Mouse (Mus musculus): ENCODE data around the gene Itih3. TPM values are rescaled to one million over a fixed set of nuclear protein-coding genes. Genes with fewer than 3 reads are reported as not detected.

Gene Itih3
- 15.6 and 15.7 TPM in 2 replicates for polyA plus RNA-seq (2015; fragmentation: Nextera tagmentation; extraction: Ambion mirVana)

DNA sequence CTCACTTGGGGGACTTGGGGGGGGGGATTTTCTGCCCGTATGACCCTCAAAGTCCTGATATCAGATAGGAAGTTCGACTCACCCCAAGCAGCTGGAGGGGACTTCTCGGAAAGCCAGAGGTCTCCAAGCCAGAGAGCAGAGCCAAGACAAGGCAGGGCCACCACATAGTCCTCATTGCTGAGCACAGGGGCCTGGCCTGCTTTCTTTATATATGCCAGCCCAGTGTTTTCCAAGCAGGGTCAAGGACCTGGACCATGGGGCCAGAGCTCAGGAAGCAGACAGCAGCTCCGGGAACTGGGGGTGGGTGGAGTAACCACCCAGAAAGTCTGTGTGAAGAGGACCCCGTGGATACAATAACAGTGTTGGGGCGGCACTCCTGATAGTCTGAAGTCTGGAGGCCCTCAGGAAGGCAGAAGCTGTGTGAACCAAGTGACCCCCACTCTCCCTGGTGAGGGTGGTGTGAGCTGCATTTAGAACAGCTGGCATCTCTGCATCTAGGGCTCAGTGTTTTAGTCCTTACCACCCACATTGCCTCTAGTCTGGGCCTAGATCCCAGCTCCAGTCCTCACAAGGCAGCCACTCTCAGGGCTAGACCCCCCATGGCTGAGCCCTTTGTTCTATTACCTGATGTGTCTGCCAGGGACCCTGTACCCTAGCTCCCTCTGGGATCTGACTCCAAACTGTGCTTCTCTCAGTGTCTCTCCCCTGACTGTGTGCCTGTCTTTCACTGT, at the start of gene Itih3:
Gene Itih3 (minus strand): TSS at position 386 of the 731 bp plus-strand sequence.
- H3K9me3 ChIP-seq (replicated peaks; ENCODE audit: control insufficient read depth, low read length): no peaks in the 10 kb centered on the region
- no peaks in the 10 kb centered on the region; the same call in 1 of the 2 replicates for H3K4me1 ChIP-seq (ENCODE audit: control insufficient read depth, insufficient read depth, low read length)
- H3K36me3 ChIP-seq (ENCODE audit: control insufficient read depth, insufficient read depth, low read length): no peaks in the 10 kb centered on the region
- no peak within 1 kb of the TSS for H3K4me3 ChIP-seq (replicated peaks; ENCODE audit: low read length)
- ATAC-seq (ENCODE audit: insufficient read depth, low FRiP score): no peak
- H3K27me3 ChIP-seq (ENCODE audit: control insufficient read depth, insufficient read depth, low read length): no peaks in the 10 kb centered on the region
- no peak within 1 kb of the TSS for H3K4me2 ChIP-seq (ENCODE audit: low read depth, low read length)
- H3K9ac ChIP-seq (ENCODE audit: low read length): no peak within 1 kb of the TSS
- 54% methylated on average over 6 of the region's 6 CpGs for WGBS
- no peak within 1 kb of the TSS for H3K27ac ChIP-seq (ENCODE audit: low read length)

DNA sequence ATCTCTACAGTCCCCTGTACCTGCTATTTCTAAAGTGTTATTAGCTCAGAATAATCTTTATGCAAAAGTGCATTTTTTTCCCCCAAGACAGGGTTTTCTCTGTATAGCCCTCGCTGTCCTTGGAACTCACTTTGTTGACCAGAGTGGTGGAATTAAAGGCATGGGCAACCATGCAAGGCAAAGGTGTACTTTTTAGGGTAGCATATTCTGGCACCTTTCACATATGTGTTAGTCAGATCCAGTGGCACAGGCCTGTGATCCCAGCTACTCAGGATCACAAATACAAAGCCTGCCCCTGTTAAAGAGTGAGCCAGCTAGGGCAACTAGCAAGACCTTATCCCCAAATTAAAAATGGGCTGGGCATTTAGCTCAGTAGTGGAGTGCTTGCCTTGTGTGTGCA, 36.8 kb upstream of the Itih3 start:
- Histone ChIP-seq H3K27me3 (ENCODE audit: control insufficient read depth, insufficient read depth, low read length) (no peaks in the 10 kb centered on the region), H3K9me3 (replicated peaks; ENCODE audit: control insufficient read depth, low read length) (no peaks in the 10 kb centered on the region), H3K36me3 (ENCODE audit: control insufficient read depth, insufficient read depth, low read length) (no peaks in the 10 kb centered on the region), H3K27ac (ENCODE audit: low read length) (no peak overlapping the region), H3K4me1 (ENCODE audit: control insufficient read depth, insufficient read depth, low read length) (no peaks in the 10 kb centered on the region), H3K4me3 (replicated peaks; ENCODE audit: low read length) (no peak overlapping the region), H3K9ac (ENCODE audit: low read length) (no peak overlapping the region), H3K4me2 (ENCODE audit: low read depth, low read length) (no peak overlapping the region)
- 80% methylated on average over 1 of the region's 1 CpGs for WGBS
- ATAC-seq (ENCODE audit: insufficient read depth, low FRiP score): no peak

DNA sequence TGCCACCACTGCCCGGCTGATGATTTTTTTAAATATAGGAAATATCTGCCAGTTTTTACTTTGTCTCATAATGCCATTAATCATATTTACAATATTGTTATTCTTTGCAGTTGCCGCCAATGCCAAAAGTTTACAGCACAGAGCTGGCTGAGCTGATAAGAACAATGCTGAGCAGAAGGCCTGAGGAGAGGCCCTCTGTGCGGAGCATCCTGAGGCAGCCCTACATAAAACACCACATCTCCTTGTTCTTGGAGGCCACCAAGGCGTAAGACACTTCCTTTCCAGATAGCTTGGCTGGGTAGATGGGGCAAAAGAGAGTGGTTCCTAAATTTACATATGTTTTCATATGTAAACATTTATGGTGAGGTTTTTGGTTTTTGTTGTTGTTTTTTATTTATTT, 35.5 kb upstream of the Itih3 start:
- no peak for ATAC-seq (ENCODE audit: insufficient read depth, low FRiP score)
- H3K27ac ChIP-seq (ENCODE audit: low read length): no peak overlapping the region
- no peak overlapping the region for H3K9ac ChIP-seq (ENCODE audit: low read length)
- no peak overlapping the region for H3K4me3 ChIP-seq (replicated peaks; ENCODE audit: low read length)
- H3K9me3 ChIP-seq (replicated peaks; ENCODE audit: control insufficient read depth, low read length): no peaks in the 10 kb centered on the region
- no peak overlapping the region for H3K4me2 ChIP-seq (ENCODE audit: low read depth, low read length)
- no peaks in the 10 kb centered on the region for H3K4me1 ChIP-seq (ENCODE audit: control insufficient read depth, insufficient read depth, low read length)
- H3K36me3 ChIP-seq (ENCODE audit: control insufficient read depth, insufficient read depth, low read length): no peaks in the 10 kb centered on the region
- no peaks in the 10 kb centered on the region for H3K27me3 ChIP-seq (ENCODE audit: control insufficient read depth, insufficient read depth, low read length)
- WGBS: 87% methylated on average over 4 of the region's 4 CpGs

DNA sequence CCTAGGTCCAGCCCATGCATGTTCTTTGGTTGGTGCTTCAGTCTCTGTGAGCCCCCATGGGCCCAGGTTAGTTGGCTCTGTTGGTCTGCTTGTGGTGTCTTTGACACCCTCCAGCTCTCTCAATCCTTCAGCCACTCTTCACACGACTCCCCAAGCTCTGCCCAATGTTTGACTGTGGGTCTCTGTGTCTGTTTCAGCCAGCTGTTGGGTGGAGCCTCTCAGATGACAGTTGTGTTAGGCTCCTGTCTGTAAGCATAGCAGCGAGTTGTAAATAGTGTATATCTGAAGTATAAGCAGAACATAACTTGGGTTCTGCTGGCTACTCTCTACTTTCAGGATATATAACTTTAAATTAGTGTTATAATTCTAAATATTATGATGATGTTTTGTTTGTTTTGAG, 35.0 kb upstream of the Itih3 start:
- Histone ChIP-seq H3K9me3 (replicated peaks; ENCODE audit: control insufficient read depth, low read length) (no peaks in the 10 kb centered on the region), H3K27me3 (ENCODE audit: control insufficient read depth, insufficient read depth, low read length) (no peaks in the 10 kb centered on the region), H3K4me3 (replicated peaks; ENCODE audit: low read length) (no peak overlapping the region), H3K4me2 (ENCODE audit: low read depth, low read length) (no peak overlapping the region), H3K27ac (ENCODE audit: low read length) (no peak overlapping the region), H3K36me3 (ENCODE audit: control insufficient read depth, insufficient read depth, low read length) (no peaks in the 10 kb centered on the region), H3K4me1 (ENCODE audit: control insufficient read depth, insufficient read depth, low read length) (no peaks in the 10 kb centered on the region), H3K9ac (ENCODE audit: low read length) (no peak overlapping the region)
- 66% methylated on average over 2 of the region's 2 CpGs for WGBS
- no peak for ATAC-seq (ENCODE audit: insufficient read depth, low FRiP score)

DNA sequence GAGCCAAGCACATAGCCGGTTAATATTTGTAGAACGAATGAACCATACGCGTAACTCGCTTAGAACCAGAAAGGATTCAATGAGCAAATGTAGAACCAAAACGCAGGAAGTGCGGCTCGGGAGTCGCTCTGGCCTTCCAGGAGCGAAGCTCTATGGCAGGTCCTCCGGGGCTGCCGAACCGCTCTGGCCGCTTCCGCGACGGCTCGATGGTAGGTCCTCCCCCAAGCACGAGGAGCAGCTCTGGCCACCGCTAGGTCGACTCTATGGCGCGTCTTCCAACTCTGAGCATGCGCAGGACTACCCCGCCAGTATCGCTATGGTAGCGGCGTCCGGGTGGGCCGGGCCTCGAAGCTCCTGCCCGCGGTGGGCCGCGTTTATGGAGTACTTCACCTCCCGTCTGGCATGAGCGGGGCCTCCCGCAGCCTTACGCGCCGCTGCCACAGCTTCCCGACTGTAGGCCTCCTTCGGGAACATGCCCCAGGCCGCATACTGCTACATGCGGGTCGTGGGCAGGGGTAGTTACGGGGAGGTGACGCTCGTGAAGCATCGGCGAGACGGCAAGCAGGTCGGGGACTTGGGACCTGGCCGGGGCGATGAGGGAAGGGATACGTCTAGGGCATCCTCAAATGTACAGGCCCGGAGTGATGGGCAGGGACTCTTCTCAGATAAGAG, 27.7 kb upstream of the Itih3 start, which contains the start of gene Nek4:
Gene Nek4 (plus strand): TSS at position 224 of the 672 bp plus-strand sequence.
- Histone ChIP-seq H3K9ac (ENCODE audit: low read length) (peak within 1 kb of the TSS; percentile 75), H3K27me3 (ENCODE audit: control insufficient read depth, insufficient read depth, low read length) (no peaks in the 10 kb centered on the region), H3K36me3 (ENCODE audit: control insufficient read depth, insufficient read depth, low read length) (no peaks in the 10 kb centered on the region), H3K4me1 (ENCODE audit: control insufficient read depth, insufficient read depth, low read length) (peaks cover 4% of the 10 kb centered on the region; the same call in 1 of the 2 replicates), H3K9me3 (replicated peaks; ENCODE audit: control insufficient read depth, low read length) (no peaks in the 10 kb centered on the region), H3K4me3 (replicated peaks; ENCODE audit: low read length) (peak within 1 kb of the TSS; percentile 67), H3K4me2 (ENCODE audit: low read depth, low read length) (peak within 1 kb of the TSS; percentile 81), H3K27ac (ENCODE audit: low read length) (peak within 1 kb of the TSS; percentile 73)
- WGBS: under 1% methylated on average over 57 of the region's 57 CpGs
- peak; percentile 100 for ATAC-seq (ENCODE audit: insufficient read depth, low FRiP score)

DNA sequence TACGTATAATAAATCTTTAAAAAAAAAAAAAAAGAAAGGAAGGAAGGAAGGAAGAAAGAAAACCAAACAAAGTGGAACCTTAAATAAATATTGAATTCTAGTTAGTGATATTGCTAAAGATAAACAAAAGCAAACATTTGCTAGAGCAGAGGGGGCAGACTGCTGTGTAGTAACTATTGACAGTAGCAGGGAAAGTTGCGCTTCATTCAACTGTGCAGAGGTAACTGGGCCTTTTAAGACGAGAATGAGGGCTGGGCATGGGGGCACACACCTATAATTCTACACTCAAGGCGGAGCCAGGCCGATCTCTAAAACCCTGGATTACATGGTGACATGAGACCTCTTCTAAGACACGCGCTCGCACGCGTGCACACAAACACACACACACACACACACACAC, 26.4 kb upstream of the Itih3 start:
- Histone ChIP-seq H3K4me2 (ENCODE audit: low read depth, low read length) (no peak overlapping the region), H3K27me3 (ENCODE audit: control insufficient read depth, insufficient read depth, low read length) (no peaks in the 10 kb centered on the region), H3K9me3 (replicated peaks; ENCODE audit: control insufficient read depth, low read length) (no peaks in the 10 kb centered on the region), H3K9ac (ENCODE audit: low read length) (no peak overlapping the region), H3K4me1 (ENCODE audit: control insufficient read depth, insufficient read depth, low read length) (peaks cover 4% of the 10 kb centered on the region; the same call in 1 of the 2 replicates), H3K36me3 (ENCODE audit: control insufficient read depth, insufficient read depth, low read length) (no peaks in the 10 kb centered on the region), H3K4me3 (replicated peaks; ENCODE audit: low read length) (no peak overlapping the region), H3K27ac (ENCODE audit: low read length) (no peak overlapping the region)
- ATAC-seq (ENCODE audit: insufficient read depth, low FRiP score): no peak
- WGBS: 87% methylated on average over 10 of the region's 10 CpGs

DNA sequence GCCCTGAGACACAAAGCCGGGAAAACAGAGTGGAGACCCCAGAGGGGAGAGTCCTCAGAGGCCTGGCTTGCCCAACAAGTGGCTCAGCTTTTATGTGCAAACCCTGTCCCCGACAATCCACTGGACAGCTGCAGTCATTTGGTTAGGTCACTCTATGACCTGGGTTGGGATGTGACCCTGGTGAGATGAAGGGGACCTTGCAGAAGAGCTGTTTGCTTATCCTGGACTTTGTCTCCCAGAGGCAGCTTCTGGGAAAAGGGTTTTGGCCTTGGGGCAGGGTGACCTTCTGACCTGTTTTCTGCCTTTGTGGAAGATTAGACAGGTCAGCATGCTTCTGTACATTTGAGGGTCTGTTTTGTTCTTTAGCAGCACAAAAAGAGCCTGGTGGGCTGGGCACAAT, 21.2 kb upstream of the Itih3 start:
- WGBS: 79% methylated on average over 2 of the region's 2 CpGs

DNA sequence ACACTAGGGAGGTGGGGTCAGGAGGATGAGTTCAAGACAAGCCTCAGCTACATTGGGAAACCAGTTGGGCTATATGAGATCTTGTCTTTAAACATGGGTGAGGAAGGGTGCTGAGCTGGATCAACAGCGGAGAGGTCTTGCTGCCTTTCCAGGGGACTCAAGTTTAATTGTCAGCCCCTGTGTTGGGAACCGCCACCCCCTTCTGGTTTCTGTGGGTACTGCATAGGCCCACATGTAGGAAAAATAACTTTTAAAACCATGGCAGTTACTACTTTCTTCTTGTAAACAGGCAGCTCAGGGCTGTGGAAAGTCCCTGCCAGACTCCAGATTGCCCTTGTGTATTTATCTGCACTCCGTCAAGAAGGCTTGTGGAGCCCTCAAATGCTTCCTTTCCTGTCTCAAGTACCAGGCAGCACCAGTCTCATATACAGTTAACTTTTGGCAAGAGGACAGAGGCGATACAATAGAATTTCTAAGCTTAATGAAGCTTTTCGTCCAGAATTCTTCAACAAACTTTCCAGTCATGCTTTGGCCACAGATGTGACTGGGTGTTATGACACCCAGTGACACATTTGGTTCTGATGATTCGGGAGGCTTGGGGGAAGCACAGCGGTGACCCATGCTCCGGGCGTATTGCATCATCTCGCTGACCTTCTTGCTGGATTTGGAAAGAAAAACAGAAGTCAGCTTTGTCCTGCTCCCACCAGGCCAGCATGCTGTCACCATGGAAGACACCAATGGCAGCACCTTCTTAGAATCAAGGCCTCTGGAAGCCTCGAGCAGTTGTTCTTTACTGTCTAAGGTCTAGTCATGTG, 20.5 kb upstream of the Itih3 start:
- no peaks in the 10 kb centered on the region for H3K36me3 ChIP-seq (ENCODE audit: control insufficient read depth, insufficient read depth, low read length)
- H3K4me1 ChIP-seq (ENCODE audit: control insufficient read depth, insufficient read depth, low read length): no peaks in the 10 kb centered on the region
- H3K4me2 ChIP-seq (ENCODE audit: low read depth, low read length): no peak overlapping the region
- no peak overlapping the region for H3K4me3 ChIP-seq (replicated peaks; ENCODE audit: low read length)
- H3K27ac ChIP-seq (ENCODE audit: low read length): no peak overlapping the region
- H3K27me3 ChIP-seq (ENCODE audit: control insufficient read depth, insufficient read depth, low read length): no peaks in the 10 kb centered on the region
- no peak overlapping the region for H3K9ac ChIP-seq (ENCODE audit: low read length)
- ATAC-seq (ENCODE audit: insufficient read depth, low FRiP score): no peak
- H3K9me3 ChIP-seq (replicated peaks; ENCODE audit: control insufficient read depth, low read length): no peaks in the 10 kb centered on the region
- WGBS: 58% methylated on average over 11 of the region's 11 CpGs

More for the DNA sequence above, 21.2 kb upstream of the Itih3 start:
- Histone ChIP-seq H3K9ac (ENCODE audit: low read length) (no peak overlapping the region), H3K9me3 (replicated peaks; ENCODE audit: control insufficient read depth, low read length) (no peaks in the 10 kb centered on the region), H3K36me3 (ENCODE audit: control insufficient read depth, insufficient read depth, low read length) (no peaks in the 10 kb centered on the region), H3K27me3 (ENCODE audit: control insufficient read depth, insufficient read depth, low read length) (no peaks in the 10 kb centered on the region), H3K27ac (ENCODE audit: low read length) (no peak overlapping the region), H3K4me1 (ENCODE audit: control insufficient read depth, insufficient read depth, low read length) (no peaks in the 10 kb centered on the region), H3K4me2 (ENCODE audit: low read depth, low read length) (no peak overlapping the region), H3K4me3 (replicated peaks; ENCODE audit: low read length) (no peak overlapping the region)
- ATAC-seq (ENCODE audit: insufficient read depth, low FRiP score): no peak

DNA sequence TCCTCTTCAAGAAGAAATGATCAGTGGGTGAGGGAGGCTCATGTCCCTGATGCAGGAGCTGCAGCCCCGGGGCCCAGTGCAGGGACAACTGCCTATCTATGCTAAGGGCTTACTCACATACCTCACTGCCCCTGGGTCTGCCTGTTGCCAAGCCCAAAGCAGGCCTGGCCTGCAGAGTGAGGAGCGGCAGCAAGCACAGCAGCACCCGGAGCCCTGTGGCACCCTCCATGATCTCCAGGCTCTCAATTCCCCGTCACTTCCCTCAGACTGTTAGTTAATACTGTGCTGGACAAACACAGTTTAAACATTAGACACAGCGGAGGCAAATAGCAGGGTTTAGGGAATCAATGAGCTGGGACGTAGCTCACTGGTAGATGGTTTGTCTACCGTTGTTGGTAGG, 19.5 kb upstream of the Itih3 start, which contains the start of gene Itih1:
Gene Itih1 (minus strand): TSS at position 252 of the 400 bp plus-strand sequence.
- no peak within 1 kb of the TSS for H3K9ac ChIP-seq (ENCODE audit: low read length)

More for the DNA sequence above, 19.5 kb upstream of the Itih3 start, which contains the start of gene Itih1:
- Histone ChIP-seq H3K4me2 (ENCODE audit: low read depth, low read length) (no peak within 1 kb of the TSS), H3K9me3 (replicated peaks; ENCODE audit: control insufficient read depth, low read length) (no peaks in the 10 kb centered on the region), H3K36me3 (ENCODE audit: control insufficient read depth, insufficient read depth, low read length) (no peaks in the 10 kb centered on the region), H3K4me3 (replicated peaks; ENCODE audit: low read length) (no peak within 1 kb of the TSS), H3K27ac (ENCODE audit: low read length) (no peak within 1 kb of the TSS), H3K4me1 (ENCODE audit: control insufficient read depth, insufficient read depth, low read length) (no peaks in the 10 kb centered on the region), H3K27me3 (ENCODE audit: control insufficient read depth, insufficient read depth, low read length) (no peaks in the 10 kb centered on the region)
- no peak for ATAC-seq (ENCODE audit: insufficient read depth, low FRiP score)
- 64% methylated on average over 7 of the region's 7 CpGs for WGBS

Data from stomach, embryonic 16.5 days (tissue).